Mouse (Mus musculus): Measurements from ENCODE around the gene Dohh. TPM values are rescaled to one million over a fixed set of nuclear protein-coding genes. Genes with fewer than 3 reads are reported as not detected.

The Dohh gene
- total and polyA plus RNA-seq, 3 experiments, result 78.2 to 131 (median 81.7) TPM

GRCm38 (mm10) chr10:81335393-81336340, 48.6 kb upstream of the Dohh start:
- Histone ChIP-seq H3K9ac (ENCODE audit: insufficient read depth, low read depth) (no peak overlapping the region), H3K4me1 (ENCODE audit: control insufficient read depth in 1 of 2, insufficient read depth in 2 of 2) (peaks cover 0 to 4% of the 10 kb centered on the region in 2 experiments; a peak in 2 of 4 replicates)
- dilution Hi-C loops (cut with MboI; ENCODE audit: extremely low pct_ligation_motif_present, extremely low pct_unique_long_range_greater_than_20kb, low sequenced_read_pairs), result no loop called here

DNA sequence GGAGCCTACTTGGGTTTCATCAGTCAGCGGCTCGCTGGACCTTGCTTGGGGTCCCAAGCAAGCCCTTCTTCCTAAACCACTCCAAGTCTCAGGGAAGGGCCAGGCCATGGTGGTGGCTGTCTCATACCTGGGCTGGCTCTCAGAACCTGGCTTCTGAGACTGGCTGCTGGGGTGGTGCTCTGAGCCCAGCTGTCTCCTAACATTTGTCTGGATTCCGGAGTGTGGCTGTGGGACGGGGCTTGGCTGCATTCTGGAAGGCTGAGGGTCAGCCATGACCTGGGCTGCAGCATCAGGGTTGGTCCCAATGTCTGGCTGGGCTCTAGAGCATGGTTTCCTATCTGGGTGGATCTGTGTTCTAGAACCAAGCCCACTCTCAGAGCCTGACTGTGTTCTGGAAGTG, 47.7 kb upstream of the Dohh start:
- H3K4me1 ChIP-seq (ENCODE audit: control insufficient read depth in 1 of 2, insufficient read depth in 2 of 2), result peaks cover 4 to 5% of the 10 kb centered on the region in 2 experiments; a peak in 3 of 4 replicates
- H3K79me2 ChIP-seq (replicated peaks; ENCODE audit: control insufficient read depth, extremely low read depth, insufficient read depth, poor library complexity, severe bottlenecking), result no peaks in the 10 kb centered on the region
- H3K27ac ChIP-seq (ENCODE audit: insufficient read depth, low read depth), result no peak overlapping the region
- TF ChIP-seq JUND (conservative IDR thresholded peaks at IDR 0.05; ENCODE audit: low read depth, low read length), result no peak
- no peak for TF ChIP-seq ZKSCAN1 (IDR thresholded peaks at IDR 0.05; ENCODE audit: borderline replicate concordance, low read depth, low read length)
- no peak for TF ChIP-seq SMC3 (IDR thresholded peaks at IDR 0.05; ENCODE audit: low read depth, low read length)
- TF ChIP-seq HCFC1 (IDR thresholded peaks at IDR 0.05; ENCODE audit: low read depth, low read length), result no peak
- TF ChIP-seq PAX5 (IDR thresholded peaks at IDR 0.05; ENCODE audit: low read length), result no peak
- TF ChIP-seq MAX (IDR thresholded peaks at IDR 0.05; ENCODE audit: low read length), result no peak
- no peak for TF ChIP-seq E2F4 (IDR thresholded peaks at IDR 0.05; ENCODE audit: insufficient replicate concordance, low read depth, low read length)
- TF ChIP-seq MAFK (IDR thresholded peaks at IDR 0.05; ENCODE audit: insufficient replicate concordance, low read length), result no peak
- no peak for TF ChIP-seq JUN (IDR thresholded peaks at IDR 0.05; ENCODE audit: insufficient read depth, low read depth, low read length)
- no peak for TF ChIP-seq CTCF (conservative IDR thresholded peaks at IDR 0.05 in 1 of 2, IDR thresholded peaks at IDR 0.05 in 1 of 2; ENCODE audit: low read depth in 2 of 2, low read length in 2 of 2)
- TF ChIP-seq KAT2A (IDR thresholded peaks at IDR 0.05; ENCODE audit: insufficient replicate concordance, low read length), result no peak
- no peak for TF ChIP-seq NRF1 (IDR thresholded peaks at IDR 0.05; ENCODE audit: low read depth, low read length)
- TF ChIP-seq CHD1 (IDR thresholded peaks at IDR 0.05; ENCODE audit: low read depth, low read length), result no peak
- TF ChIP-seq ZC3H11A (IDR thresholded peaks at IDR 0.05; ENCODE audit: low read depth, low read length), result no peak
- H3K27me3 ChIP-seq (replicated peaks), result peaks cover 6% of the 10 kb centered on the region
- dilution Hi-C loops (cut with MboI; ENCODE audit: extremely low pct_ligation_motif_present, extremely low pct_unique_long_range_greater_than_20kb, low sequenced_read_pairs) (no loop called here), in situ Hi-C loops (cut with MboI; ENCODE audit: low pct_ligation_motif_present, low pct_unique_long_range_greater_than_20kb, low sequenced_read_pairs) (no loop called here)
- H3K9ac ChIP-seq (ENCODE audit: insufficient read depth, low read depth), result no peak overlapping the region
- no peak for DNase-seq (ENCODE audit: extremely low read depth)
- no peak overlapping the region for H3K4me2 ChIP-seq (ENCODE audit: insufficient read depth, low read depth, poor library complexity, severe bottlenecking)
- H3K9me3 ChIP-seq (replicated peaks; ENCODE audit: low read length), result no peaks in the 10 kb centered on the region
- H3K36me3 ChIP-seq (replicated peaks in 1 of 2; ENCODE audit: control insufficient read depth in 1 of 2, insufficient read depth in 1 of 2, low read length in 1 of 2), result peaks cover 0 to 7% of the 10 kb centered on the region in 2 experiments
- H3K4me3 ChIP-seq (replicated peaks in 1 of 3; ENCODE audit: low read depth in 2 of 3, low read length in 2 of 3, poor library complexity in 1 of 3), result no peak overlapping the region

More at GRCm38 (mm10) chr10:81335393-81336340, 48.6 kb upstream of the Dohh start:
- TF ChIP-seq USF2 (conservative IDR thresholded peaks at IDR 0.05; ENCODE audit: low read depth, low read length) (no peak), KAT2A (IDR thresholded peaks at IDR 0.05; ENCODE audit: insufficient replicate concordance, low read length) (no peak), NRF1 (IDR thresholded peaks at IDR 0.05; ENCODE audit: low read depth, low read length) (no peak), MAX (IDR thresholded peaks at IDR 0.05; ENCODE audit: low read length) (no peak), RCOR1 (conservative IDR thresholded peaks at IDR 0.05; ENCODE audit: low read depth, low read length) (no peak), MYC (IDR thresholded peaks at IDR 0.05; ENCODE audit: low read depth, low read length) (no peak), MAZ (IDR thresholded peaks at IDR 0.05; ENCODE audit: low read depth, low read length) (no peak), E2F4 (IDR thresholded peaks at IDR 0.05; ENCODE audit: insufficient replicate concordance, low read depth, low read length) (no peak), NELFE (IDR thresholded peaks at IDR 0.05; ENCODE audit: low read depth, low read length) (no peak), PAX5 (IDR thresholded peaks at IDR 0.05; ENCODE audit: low read length) (no peak), MAFK (IDR thresholded peaks at IDR 0.05; ENCODE audit: insufficient replicate concordance, low read length) (no peak), MXI1 (IDR thresholded peaks at IDR 0.05; ENCODE audit: low read depth, low read length) (no peak), SMC3 (IDR thresholded peaks at IDR 0.05; ENCODE audit: low read depth, low read length) (no peak)
- H3K4me2 ChIP-seq (ENCODE audit: insufficient read depth, low read depth, poor library complexity, severe bottlenecking), result no peak overlapping the region
- peaks cover 0 to 7% of the 10 kb centered on the region in 2 experiments for H3K36me3 ChIP-seq (replicated peaks in 1 of 2; ENCODE audit: control insufficient read depth in 1 of 2, insufficient read depth in 1 of 2, low read length in 1 of 2)
- in situ Hi-C loops (cut with MboI; ENCODE audit: low pct_ligation_motif_present, low pct_unique_long_range_greater_than_20kb, low sequenced_read_pairs), result no loop called here
- H3K27me3 ChIP-seq (replicated peaks), result peaks cover 3% of the 10 kb centered on the region
- H3K27ac ChIP-seq (ENCODE audit: insufficient read depth, low read depth), result no peak overlapping the region
- no peak overlapping the region for H3K4me3 ChIP-seq (replicated peaks in 1 of 3; ENCODE audit: low read depth in 2 of 3, low read length in 2 of 3, poor library complexity in 1 of 3)
- H3K79me2 ChIP-seq (replicated peaks; ENCODE audit: control insufficient read depth, extremely low read depth, insufficient read depth, poor library complexity, severe bottlenecking), result no peaks in the 10 kb centered on the region
- no peak for DNase-seq (ENCODE audit: extremely low read depth)
- H3K9me3 ChIP-seq (replicated peaks; ENCODE audit: low read length), result no peaks in the 10 kb centered on the region

Data from CH12.LX (cell line).